Mouse (Mus musculus) central nervous system, embryonic 11.5 days (tissue): Measurements from ENCODE around the gene Hoxc11. TPM values are rescaled to one million over a fixed set of nuclear protein-coding genes. Genes with fewer than 3 reads are reported as not detected.

Experiments
- polyA plus RNA-seq: library from polyadenylated mRNA; depleted of rRNA; stranded (reverse); fragments of >200 nt; gene quantifications from 2 replicates; pipeline ENCODE4 v1.2.3, GENCODE M21; 2012; rRNA removed

The Hoxc11 gene
- polyA plus RNA-seq: 2.9 TPM in 1 of 2 replicates, not detected in the other

DNA sequence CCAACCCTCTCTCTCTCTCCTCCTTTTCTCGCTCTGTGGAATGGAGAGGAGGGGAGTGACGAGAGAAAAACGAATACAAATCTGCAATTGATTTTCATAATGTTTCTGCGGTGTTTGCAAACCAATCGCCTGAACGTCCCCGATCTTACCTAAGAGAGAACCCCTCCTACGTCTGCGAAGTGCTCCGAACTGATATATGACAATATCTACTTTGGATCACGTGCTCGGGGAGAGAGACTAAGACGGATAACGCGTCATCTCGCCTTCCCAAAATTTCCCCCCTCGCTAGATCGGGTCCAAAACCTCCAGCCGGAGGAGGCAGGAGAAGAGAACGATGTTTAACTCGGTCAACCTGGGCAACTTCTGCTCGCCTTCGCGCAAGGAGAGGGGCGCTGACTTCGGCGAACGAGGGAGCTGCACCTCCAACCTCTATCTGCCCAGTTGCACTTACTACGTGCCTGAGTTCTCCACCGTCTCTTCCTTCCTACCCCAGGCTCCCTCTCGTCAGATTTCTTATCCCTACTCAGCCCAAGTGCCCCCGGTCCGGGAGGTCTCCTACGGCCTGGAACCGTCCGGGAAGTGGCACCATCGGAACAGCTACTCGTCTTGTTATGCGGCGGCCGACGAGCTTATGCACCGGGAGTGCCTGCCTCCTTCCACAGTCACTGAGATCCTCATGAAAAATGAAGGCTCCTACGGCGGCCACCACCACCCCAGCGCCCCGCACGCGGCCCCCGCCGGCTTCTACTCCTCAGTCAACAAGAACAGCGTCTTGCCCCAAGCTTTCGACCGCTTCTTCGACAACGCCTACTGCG is at the start of gene Hoxc11:
Gene Hoxc11 (plus strand): TSS at position 236 of the 815 bp plus-strand sequence.

GRCm38 (mm10) chr15:102921053-102922011 is 32.9 kb upstream of the Hoxc11 start, which contains the start of gene Hoxc13:
TSS of gene Hoxc13 (plus strand) at chr15:102921103.

DNA sequence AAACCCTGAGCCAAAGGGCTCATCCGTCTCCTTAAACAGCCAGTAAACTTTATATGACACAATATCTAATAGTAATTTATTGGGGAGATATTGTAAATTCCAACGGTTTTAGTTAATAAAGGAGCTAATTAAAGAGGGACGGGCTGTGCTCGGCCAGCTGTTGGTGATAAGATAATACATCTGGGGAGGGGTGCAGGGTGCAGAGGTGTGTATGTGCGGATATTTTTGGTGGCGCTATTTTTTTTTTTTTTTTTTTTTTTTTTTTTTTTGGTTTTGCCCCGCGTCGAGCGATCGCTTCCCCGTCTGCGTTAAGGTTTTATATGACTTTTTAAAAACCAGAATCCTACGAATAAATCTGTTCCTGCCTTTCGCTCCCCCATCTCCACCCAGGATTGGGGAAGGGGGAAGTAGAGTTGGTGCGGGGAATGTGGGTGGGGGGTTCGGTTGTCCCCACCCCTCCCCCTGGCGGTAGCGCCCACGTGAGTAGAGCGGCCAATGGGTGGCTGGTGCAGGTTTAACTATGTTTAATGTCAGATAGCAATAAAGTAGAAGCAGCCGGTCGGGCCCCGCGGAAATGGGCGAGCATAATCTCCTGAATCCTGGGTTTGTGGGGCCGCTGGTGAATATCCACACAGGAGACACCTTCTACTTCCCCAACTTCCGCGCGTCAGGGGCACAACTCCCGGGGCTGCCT is 17.8 kb upstream of the Hoxc11 start, which contains the start of gene Hoxc12:
Gene Hoxc12 (plus strand): TSS at position 479 of the 694 bp plus-strand sequence.

DNA sequence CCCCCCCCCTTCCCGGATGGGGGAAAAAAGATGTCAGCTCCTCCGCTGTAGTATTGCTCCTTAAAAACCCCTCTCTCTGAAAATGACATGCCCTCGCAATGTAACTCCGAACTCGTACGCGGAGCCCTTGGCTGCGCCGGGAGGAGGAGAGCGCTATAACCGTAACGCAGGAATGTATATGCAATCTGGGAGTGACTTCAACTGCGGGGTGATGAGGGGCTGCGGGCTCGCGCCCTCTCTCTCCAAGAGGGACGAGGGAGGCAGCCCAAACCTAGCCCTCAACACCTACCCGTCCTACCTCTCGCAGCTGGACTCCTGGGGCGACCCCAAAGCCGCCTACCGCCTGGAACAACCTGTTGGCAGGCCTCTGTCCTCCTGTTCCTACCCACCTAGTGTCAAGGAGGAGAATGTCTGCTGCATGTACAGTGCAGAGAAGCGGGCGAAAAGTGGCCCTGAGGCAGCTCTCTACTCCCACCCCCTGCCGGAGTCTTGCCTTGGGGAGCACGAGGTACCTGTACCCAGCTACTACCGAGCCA is 12.6 kb downstream of the Hoxc11 start, which contains the start of gene Hoxc10:
Gene Hoxc10 (plus strand): TSS at position 21 of the 536 bp plus-strand sequence.

DNA sequence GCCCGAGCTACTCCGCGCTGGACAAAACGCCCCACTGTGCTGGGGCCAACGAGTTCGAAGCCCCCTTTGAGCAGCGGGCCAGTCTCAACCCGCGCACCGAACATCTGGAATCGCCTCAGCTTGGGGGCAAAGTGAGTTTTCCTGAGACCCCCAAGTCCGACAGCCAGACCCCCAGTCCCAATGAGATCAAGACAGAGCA is 13.0 kb downstream of the Hoxc11 start, which contains the start of gene Hoxc5:
Gene Hoxc5 (plus strand): TSS at position 132 of the 199 bp plus-strand sequence.

GRCm38 (mm10) chr15:102976171-102976570 is 21.9 kb downstream of the Hoxc11 start, which contains the start of gene Hoxc9:
TSS of gene Hoxc9 (plus strand) at chr15:102976439.

DNA sequence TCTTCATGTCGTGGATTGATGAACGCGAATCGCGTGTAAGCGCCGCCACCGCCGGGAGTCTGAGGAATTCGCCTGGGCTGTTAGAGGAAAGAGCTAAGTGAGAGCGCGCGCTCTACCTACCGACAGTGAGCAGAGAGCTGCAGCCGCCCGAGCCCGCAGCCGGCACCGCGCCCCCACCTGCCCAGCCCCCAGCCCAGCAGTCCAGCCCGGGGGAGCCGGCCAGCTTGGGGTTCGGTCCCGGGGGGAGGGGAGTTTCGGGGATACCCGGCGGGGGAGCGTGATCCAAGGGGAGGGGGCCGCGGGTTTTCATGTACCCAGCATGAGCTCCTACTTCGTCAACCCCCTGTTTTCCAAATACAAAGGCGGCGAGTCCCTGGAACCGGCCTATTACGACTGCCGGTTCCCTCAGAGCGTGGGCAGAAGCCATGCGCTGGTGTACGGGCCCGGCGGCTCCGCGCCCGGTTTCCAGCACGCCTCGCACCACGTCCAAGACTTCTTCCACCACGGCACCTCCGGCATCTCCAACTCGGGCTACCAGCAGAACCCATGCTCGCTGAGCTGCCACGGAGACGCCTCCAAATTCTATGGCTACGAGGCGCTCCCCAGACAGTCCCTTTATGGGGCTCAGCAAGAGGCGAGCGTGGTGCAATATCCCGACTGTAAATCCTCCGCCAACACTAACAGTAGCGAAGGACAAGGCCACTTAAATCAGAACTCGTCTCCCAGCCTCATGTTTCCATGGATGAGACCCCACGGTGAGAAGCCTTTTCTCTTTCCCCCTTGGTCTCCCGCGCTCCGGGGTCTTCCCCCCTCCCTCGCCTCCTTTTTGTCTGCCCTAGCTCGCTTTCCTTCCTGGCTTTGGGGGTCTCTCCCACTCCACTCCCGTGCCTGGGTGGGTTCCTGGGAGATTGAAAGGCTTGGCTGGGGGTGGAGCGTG is 36.5 kb downstream of the Hoxc11 start, which contains the start of gene Hoxc8:
Gene Hoxc8 (plus strand): TSS at position 147 of the 937 bp plus-strand sequence.

DNA sequence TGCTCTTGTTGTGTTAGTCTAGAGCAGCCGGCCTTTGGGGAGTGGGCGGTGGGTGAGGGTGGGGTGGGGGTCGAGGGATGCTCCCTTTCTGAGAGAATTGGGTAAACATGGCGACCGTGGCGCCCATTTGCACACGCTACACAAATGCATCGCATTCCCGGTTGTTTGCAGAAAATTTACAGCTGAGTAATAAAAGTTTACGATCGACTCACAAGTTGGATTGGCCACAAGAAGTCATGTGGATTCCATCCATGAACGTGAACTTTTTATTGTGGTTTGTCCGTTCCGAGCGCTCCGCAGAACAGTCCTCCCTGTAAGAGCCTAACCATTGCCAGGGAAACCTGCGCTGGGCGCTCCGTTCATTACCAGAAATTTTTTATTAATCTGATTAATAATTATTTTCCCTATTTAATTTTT is 43.7 kb downstream of the Hoxc11 start, which contains the start of gene Hoxc6:
Gene Hoxc6 (plus strand): TSS at position 319 of the 417 bp plus-strand sequence.

Other genes with a start within 250 kb of the Hoxc11 start
- gene Calcoco1, start 232.2 kb upstream of the Hoxc11 start, polyA plus RNA-seq: 35.8 and 56.1 TPM in 2 replicates
- 0.06 and 0.16 TPM in 2 replicates for gene Hoxc13, start 33.3 kb upstream of the Hoxc11 start, polyA plus RNA-seq
- gene Hoxc12, start 17.7 kb upstream of the Hoxc11 start, polyA plus RNA-seq: 0.45 TPM in 1 of 2 replicates, not detected in the other
- gene Hoxc10, start 12.4 kb downstream of the Hoxc11 start, polyA plus RNA-seq: 0.13 and 15.9 TPM in 2 replicates
- 1.2 and 17.6 TPM in 2 replicates for gene Hoxc5, start 13.0 kb downstream of the Hoxc11 start, polyA plus RNA-seq
- gene Hoxc9, start 22.0 kb downstream of the Hoxc11 start, polyA plus RNA-seq: 0.11 and 6.4 TPM in 2 replicates
- gene Hoxc8, start 36.2 kb downstream of the Hoxc11 start, polyA plus RNA-seq: 0.50 and 15.2 TPM in 2 replicates
- 1.4 and 40.6 TPM in 2 replicates for gene Hoxc6, start 43.8 kb downstream of the Hoxc11 start, polyA plus RNA-seq
- 0.94 and 24.0 TPM in 2 replicates for gene Hoxc4, start 64.5 kb downstream of the Hoxc11 start, polyA plus RNA-seq
- 16.9 and 31.1 TPM in 2 replicates for gene Smug1, start 212.7 kb downstream of the Hoxc11 start, polyA plus RNA-seq